Mouse (Mus musculus): Measurements from ENCODE around the gene Krtcap2. TPM values are rescaled to one million over a fixed set of nuclear protein-coding genes. Genes with fewer than 3 reads are reported as not detected.

Gene Krtcap2
- polyA plus RNA-seq, 1 experiment from 2014 or later = 282 TPM

GRCm38 (mm10) chr3:89226361-89226760, 19.4 kb upstream of the Krtcap2 start:
- peak overlapping the region; percentile 83 for H3K4me2 ChIP-seq
- peak overlapping the region; percentile 46 for H3K4me3 ChIP-seq
- H3K36me3 ChIP-seq = no peaks in the 10 kb centered on the region
- H3K9me3 ChIP-seq = no peaks in the 10 kb centered on the region
- ATAC-seq (ENCODE audit: borderline replicate concordance, extremely low read depth, low FRiP score, low TSS enrichment) = no peak
- H3K9ac ChIP-seq = peak overlapping the region; percentile 46
- H3K4me1 ChIP-seq = peaks cover 29% of the 10 kb centered on the region
- peaks cover 13% of the 10 kb centered on the region; the same call in 1 of the 2 replicates for H3K27me3 ChIP-seq
- WGBS = 36% methylated on average over 11 of the region's 11 CpGs
- peak overlapping the region; percentile 91 for H3K27ac ChIP-seq

- peak within 1 kb of the TSS; percentile 91 for H3K27ac ChIP-seq
- no peak for ATAC-seq (ENCODE audit: borderline replicate concordance, extremely low read depth, low FRiP score, low TSS enrichment)
- 1% methylated on average over 21 of the region's 21 CpGs for WGBS
These were observed 18.9 kb upstream of the Krtcap2 start, which contains the start of gene Mtx1 for GRCm38 (mm10) chr3:89226900-89227299. Gene Mtx1 (minus strand): TSS chr3:89227088.

DNA sequence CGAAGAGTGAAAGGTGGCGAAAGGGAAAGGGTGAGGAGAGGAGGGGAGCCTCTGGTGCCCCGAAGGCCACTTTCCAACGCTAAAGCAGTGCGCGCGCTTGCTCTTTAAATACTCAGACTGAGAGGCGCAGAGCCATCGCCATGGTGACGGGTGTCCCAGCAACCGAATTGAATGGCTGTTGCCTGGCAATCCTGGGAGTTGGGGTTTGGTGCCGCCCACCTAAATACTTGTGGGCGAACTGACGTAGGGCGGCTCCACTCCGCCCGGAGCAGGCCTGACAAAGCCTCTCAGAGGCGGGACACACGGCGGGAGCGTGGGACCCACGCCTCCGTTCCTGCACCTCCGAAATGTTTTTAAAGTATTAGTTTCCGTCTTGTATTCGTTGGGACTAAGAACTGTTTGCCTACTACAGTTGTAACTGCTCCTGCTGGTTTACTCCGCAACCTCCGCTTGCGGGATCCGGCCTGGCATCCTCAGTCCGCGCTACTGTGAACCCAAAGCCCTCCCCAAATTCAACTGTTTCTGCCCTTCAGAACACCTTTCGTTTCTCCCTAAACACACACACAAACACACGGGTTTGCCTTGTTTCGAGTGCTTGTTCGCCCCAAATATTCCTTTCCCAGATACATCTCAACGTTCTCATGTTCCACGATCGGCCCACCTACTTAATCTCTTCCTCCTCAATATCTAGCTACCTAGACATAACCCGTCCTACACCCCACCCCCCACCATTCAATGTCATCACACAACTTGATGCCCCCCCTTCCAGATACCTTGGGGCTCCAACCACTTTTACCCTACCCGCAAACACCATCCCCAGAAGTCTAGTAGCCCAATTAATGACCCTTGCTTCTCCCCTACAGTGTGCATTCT, 18.2 kb upstream of the Krtcap2 start:
- peaks cover 35% of the 10 kb centered on the region for H3K4me1 ChIP-seq
- H3K9me3 ChIP-seq = no peaks in the 10 kb centered on the region
- peak overlapping the region; percentile 46 for H3K9ac ChIP-seq
- H3K27ac ChIP-seq = peak overlapping the region; percentile 91
- ATAC-seq (ENCODE audit: borderline replicate concordance, extremely low read depth, low FRiP score, low TSS enrichment) = peak; percentile 73
- H3K36me3 ChIP-seq = no peaks in the 10 kb centered on the region
- H3K4me3 ChIP-seq = peak overlapping the region; percentile 46
- peaks cover 13% of the 10 kb centered on the region; the same call in 1 of the 2 replicates for H3K27me3 ChIP-seq
- H3K4me2 ChIP-seq = peak overlapping the region; percentile 83
- WGBS = 5% methylated on average over 41 of the region's 41 CpGs

More at GRCm38 (mm10) chr3:89226900-89227299, 18.9 kb upstream of the Krtcap2 start, which contains the start of gene Mtx1:
- Histone ChIP-seq H3K4me3 (peak within 1 kb of the TSS; percentile 46), H3K9me3 (no peaks in the 10 kb centered on the region), H3K36me3 (no peaks in the 10 kb centered on the region), H3K4me1 (peaks cover 34% of the 10 kb centered on the region), H3K9ac (peak within 1 kb of the TSS; percentile 46), H3K27me3 (peaks cover 13% of the 10 kb centered on the region; the same call in 1 of the 2 replicates), H3K4me2 (peak within 1 kb of the TSS; percentile 83)

GRCm38 (mm10) chr3:89228180-89228549, 17.6 kb upstream of the Krtcap2 start:
- Histone ChIP-seq H3K4me1 (peaks cover 40% of the 10 kb centered on the region), H3K4me2 (peak overlapping the region; percentile 83), H3K9ac (peak overlapping the region; percentile 46; the same call in 1 of the 2 replicates), H3K27ac (peak overlapping the region; percentile 91), H3K36me3 (no peaks in the 10 kb centered on the region), H3K27me3 (peaks cover 13% of the 10 kb centered on the region; the same call in 1 of the 2 replicates), H3K4me3 (peak overlapping the region; percentile 46), H3K9me3 (no peaks in the 10 kb centered on the region)
- under 1% methylated on average over 20 of the region's 20 CpGs for WGBS
- peak; percentile 20; the same call in 1 of the 2 replicates for ATAC-seq (ENCODE audit: borderline replicate concordance, extremely low read depth, low FRiP score, low TSS enrichment)

- peak within 1 kb of the TSS; percentile 46 for H3K9ac ChIP-seq
- peaks cover 13% of the 10 kb centered on the region; the same call in 1 of the 2 replicates for H3K27me3 ChIP-seq
- H3K4me1 ChIP-seq = peaks cover 47% of the 10 kb centered on the region
- peak within 1 kb of the TSS; percentile 46 for H3K4me3 ChIP-seq
- H3K36me3 ChIP-seq = no peaks in the 10 kb centered on the region
- H3K9me3 ChIP-seq = no peaks in the 10 kb centered on the region
- H3K4me2 ChIP-seq = peak within 1 kb of the TSS; percentile 83
- peak within 1 kb of the TSS; percentile 91 for H3K27ac ChIP-seq
- 24% methylated on average over 9 of the region's 10 CpGs for WGBS
- ATAC-seq (ENCODE audit: borderline replicate concordance, extremely low read depth, low FRiP score, low TSS enrichment) = peak; percentile 13; the same call in 1 of the 2 replicates
These were observed 16.9 kb upstream of the Krtcap2 start, which contains the start of gene Muc1 for GRCm38 (mm10) chr3:89228836-89229235. Gene Muc1 (plus strand): TSS chr3:89229057.

DNA sequence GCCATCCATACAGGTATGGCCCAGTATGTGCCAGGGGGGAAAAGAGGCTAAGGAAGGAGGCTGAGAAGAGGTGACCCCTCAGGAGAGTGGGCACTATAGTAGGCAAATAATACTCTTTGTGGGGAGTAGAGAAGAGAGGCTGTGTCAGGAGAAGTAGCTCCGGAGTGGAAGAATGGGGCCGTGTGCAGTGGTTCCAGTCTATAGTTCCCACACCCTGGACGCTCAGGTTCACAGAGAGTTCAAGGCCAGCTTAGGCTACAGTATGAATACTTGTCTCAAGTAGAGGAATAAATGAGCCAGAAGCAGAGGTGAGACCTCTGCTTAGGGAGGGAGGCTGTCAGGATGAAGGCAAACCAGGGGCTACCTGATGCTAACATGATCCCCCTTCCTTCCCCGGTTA, 16.5 kb upstream of the Krtcap2 start:
- ATAC-seq (ENCODE audit: borderline replicate concordance, extremely low read depth, low FRiP score, low TSS enrichment) = no peak
- Histone ChIP-seq H3K9ac (peak overlapping the region; percentile 18; the same call in 1 of the 2 replicates), H3K4me3 (peak overlapping the region; percentile 46), H3K27me3 (peaks cover 13% of the 10 kb centered on the region; the same call in 1 of the 2 replicates), H3K36me3 (no peaks in the 10 kb centered on the region), H3K4me2 (peak overlapping the region; percentile 83), H3K4me1 (peaks cover 51% of the 10 kb centered on the region), H3K27ac (peak overlapping the region; percentile 91), H3K9me3 (no peaks in the 10 kb centered on the region)
- WGBS = 41% methylated on average over 4 of the region's 4 CpGs

DNA sequence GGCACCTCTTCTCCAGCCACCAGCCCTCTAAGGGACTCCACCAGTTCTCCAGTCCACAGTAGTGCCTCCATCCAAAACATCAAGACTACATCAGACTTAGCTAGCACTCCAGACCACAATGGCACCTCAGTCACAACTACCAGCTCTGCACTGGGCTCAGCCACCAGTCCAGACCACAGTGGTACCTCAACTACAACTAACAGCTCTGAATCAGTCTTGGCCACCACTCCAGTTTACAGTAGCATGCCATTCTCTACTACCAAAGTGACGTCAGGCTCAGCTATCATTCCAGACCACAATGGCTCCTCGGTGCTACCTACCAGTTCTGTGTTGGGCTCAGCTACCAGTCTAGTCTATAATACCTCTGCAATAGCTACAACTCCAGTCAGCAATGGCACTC, 15.2 kb upstream of the Krtcap2 start:
- no peaks in the 10 kb centered on the region for H3K36me3 ChIP-seq
- peak overlapping the region; percentile 46 for H3K4me3 ChIP-seq
- H3K9ac ChIP-seq = no peak overlapping the region
- no peak overlapping the region for H3K27ac ChIP-seq
- no peaks in the 10 kb centered on the region for H3K9me3 ChIP-seq
- peaks cover 49% of the 10 kb centered on the region for H3K4me1 ChIP-seq
- peaks cover 13% of the 10 kb centered on the region; the same call in 1 of the 2 replicates for H3K27me3 ChIP-seq
- WGBS = 61% methylated on average over 2 of the region's 2 CpGs
- ATAC-seq (ENCODE audit: borderline replicate concordance, extremely low read depth, low FRiP score, low TSS enrichment) = no peak
- peak overlapping the region; percentile 83 for H3K4me2 ChIP-seq

DNA sequence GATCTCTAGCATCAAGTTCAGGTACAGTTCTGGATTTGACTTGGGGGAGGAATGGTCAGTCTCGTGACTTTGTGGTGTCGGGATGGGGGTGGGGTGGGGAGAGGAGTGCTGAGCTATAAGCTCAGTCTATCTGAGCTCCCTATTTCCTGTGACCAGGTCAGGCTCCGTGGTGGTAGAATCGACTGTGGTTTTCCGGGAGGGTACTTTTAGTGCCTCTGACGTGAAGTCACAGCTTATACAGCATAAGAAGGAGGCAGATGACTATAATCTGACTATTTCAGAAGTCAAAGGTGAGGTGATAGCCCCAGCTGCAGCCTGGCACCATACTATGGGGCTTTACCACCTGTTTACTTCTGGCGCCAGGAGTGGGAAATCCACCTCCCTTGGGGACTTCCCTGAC, 14.4 kb upstream of the Krtcap2 start:
- Histone ChIP-seq H3K4me2 (peak overlapping the region; percentile 83), H3K27me3 (peaks cover 13% of the 10 kb centered on the region; the same call in 1 of the 2 replicates), H3K4me1 (peaks cover 49% of the 10 kb centered on the region), H3K4me3 (peak overlapping the region; percentile 46), H3K27ac (peak overlapping the region; percentile 86), H3K36me3 (no peaks in the 10 kb centered on the region), H3K9me3 (no peaks in the 10 kb centered on the region), H3K9ac (peak overlapping the region; percentile 17; the same call in 1 of the 2 replicates)
- WGBS = 43% methylated on average over 7 of the region's 7 CpGs
- no peak for ATAC-seq (ENCODE audit: borderline replicate concordance, extremely low read depth, low FRiP score, low TSS enrichment)

DNA sequence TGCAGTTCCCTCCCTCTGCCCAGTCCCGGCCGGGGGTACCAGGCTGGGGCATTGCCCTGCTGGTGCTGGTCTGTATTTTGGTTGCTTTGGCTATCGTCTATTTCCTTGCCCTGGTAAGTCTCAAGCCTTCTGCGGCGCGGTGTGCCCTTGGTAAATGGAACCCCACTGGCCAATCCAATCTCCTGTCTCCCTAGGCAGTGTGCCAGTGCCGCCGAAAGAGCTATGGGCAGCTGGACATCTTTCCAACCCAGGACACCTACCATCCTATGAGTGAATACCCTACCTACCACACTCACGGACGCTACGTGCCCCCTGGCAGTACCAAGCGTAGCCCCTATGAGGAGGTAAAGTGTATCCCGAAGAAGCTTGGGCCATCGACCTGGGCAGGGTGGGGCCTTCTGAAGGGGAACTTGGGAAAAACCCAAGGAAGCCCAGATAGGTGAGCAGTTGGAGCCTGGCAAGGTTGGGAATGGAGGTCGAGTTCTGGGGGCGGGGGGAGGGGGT, 13.9 kb upstream of the Krtcap2 start:
- no peaks in the 10 kb centered on the region for H3K9me3 ChIP-seq
- H3K36me3 ChIP-seq = no peaks in the 10 kb centered on the region
- peaks cover 44% of the 10 kb centered on the region for H3K4me1 ChIP-seq
- no peak for ATAC-seq (ENCODE audit: borderline replicate concordance, extremely low read depth, low FRiP score, low TSS enrichment)
- peaks cover 13% of the 10 kb centered on the region; the same call in 1 of the 2 replicates for H3K27me3 ChIP-seq
- peak overlapping the region; percentile 46 for H3K4me3 ChIP-seq
- H3K9ac ChIP-seq = peak overlapping the region; percentile 17; the same call in 1 of the 2 replicates
- peak overlapping the region; percentile 83 for H3K4me2 ChIP-seq
- WGBS = 64% methylated on average over 16 of the region's 16 CpGs
- peak overlapping the region; percentile 86 for H3K27ac ChIP-seq

DNA sequence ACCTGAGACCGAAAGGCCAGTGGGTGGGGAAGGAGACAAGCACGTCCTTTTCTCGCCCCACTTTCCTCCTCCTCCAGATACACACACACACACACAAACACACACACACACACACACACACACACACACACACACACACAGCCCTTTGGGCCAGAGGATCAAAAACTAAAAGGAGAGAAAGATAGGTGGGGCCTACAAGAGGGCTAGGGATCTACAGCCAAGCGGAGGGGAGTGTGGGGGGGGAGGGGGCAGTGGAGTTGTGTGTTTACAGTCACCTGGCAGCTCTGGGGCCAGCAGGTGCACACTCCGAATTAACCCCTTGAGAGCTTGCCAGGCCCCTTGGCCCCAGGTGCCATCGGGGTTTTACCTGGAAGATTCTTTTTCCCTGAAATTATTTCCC, 13.2 kb upstream of the Krtcap2 start:
- WGBS = 52% methylated on average over 6 of the region's 6 CpGs
- H3K9me3 ChIP-seq = no peaks in the 10 kb centered on the region
- H3K27me3 ChIP-seq = peaks cover 13% of the 10 kb centered on the region; the same call in 1 of the 2 replicates
- no peak overlapping the region for H3K9ac ChIP-seq
- H3K4me2 ChIP-seq = peak overlapping the region; percentile 83
- H3K4me1 ChIP-seq = peaks cover 36% of the 10 kb centered on the region
- ATAC-seq (ENCODE audit: borderline replicate concordance, extremely low read depth, low FRiP score, low TSS enrichment) = no peak
- H3K36me3 ChIP-seq = no peaks in the 10 kb centered on the region; the same call in 1 of the 2 replicates
- peak overlapping the region; percentile 46 for H3K4me3 ChIP-seq
- H3K27ac ChIP-seq = peak overlapping the region; percentile 86

GRCm38 (mm10) chr3:89233562-89234110, 12.1 kb upstream of the Krtcap2 start:
- WGBS = 46% methylated on average over 14 of the region's 14 CpGs
- H3K4me1 ChIP-seq = peaks cover 36% of the 10 kb centered on the region
- peaks cover 12% of the 10 kb centered on the region; the same call in 1 of the 2 replicates for H3K27me3 ChIP-seq
- no peak overlapping the region for H3K9ac ChIP-seq
- peak; percentile 62 for ATAC-seq (ENCODE audit: borderline replicate concordance, extremely low read depth, low FRiP score, low TSS enrichment)
- peak overlapping the region; percentile 83 for H3K4me2 ChIP-seq
- peak overlapping the region; percentile 86 for H3K27ac ChIP-seq
- no peak overlapping the region for H3K4me3 ChIP-seq
- no peaks in the 10 kb centered on the region for H3K9me3 ChIP-seq
- no peaks in the 10 kb centered on the region; the same call in 1 of the 2 replicates for H3K36me3 ChIP-seq

All from lung, embryonic 15.5 days (tissue).